Mouse (Mus musculus): Measurements from ENCODE around the gene Cldnd1.

Gene Cldnd1

DNA sequence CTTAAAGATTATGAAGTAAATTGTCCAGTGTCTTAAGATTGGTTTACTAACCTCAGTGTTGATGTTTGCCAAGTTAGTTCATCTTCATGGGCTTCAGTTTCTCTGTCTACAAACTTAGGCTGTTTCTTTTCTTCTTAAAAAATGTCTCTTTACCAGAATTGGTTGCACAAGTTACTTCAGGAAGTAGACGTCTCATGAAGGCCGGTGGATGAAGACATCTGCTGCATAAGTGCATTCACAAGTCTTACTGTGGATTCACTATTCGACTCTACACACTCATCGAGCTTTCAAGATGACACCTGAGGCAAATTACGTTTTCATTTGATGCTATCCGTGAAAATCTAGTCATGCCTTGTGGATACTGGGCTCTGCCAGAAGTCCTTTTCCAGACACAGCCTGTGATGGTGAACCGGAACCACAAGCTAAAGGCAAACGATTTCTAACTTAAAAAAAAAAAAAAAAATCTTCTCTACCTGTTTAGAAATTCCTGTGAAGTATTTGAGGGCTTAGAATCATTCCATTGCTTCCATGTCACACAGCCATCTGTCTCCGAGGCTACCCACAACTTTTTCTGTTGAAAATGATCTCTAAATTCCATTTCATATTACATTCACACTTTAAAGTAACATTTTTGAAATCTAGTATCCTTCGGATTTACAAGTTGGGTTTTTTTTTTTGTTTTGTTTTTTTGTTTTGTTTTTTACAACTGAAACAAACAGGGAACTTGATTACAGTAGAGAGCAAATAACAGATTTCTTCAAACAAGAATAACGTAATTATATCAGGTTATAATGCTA, 832 bp upstream of the Cldnd1 start:
- H3K27me3 ChIP-seq (ENCODE audit: control insufficient read depth, insufficient read depth, low read length, poor library complexity, severe bottlenecking): no peaks in the 10 kb centered on the region
- no peak for DNase-seq (ENCODE audit: low read depth, low spot score)
- peaks cover 4% of the 10 kb centered on the region; the same call in 1 of the 2 replicates for H3K36me3 ChIP-seq (ENCODE audit: control insufficient read depth, insufficient read depth, low read length, poor library complexity, severe bottlenecking)

DNA sequence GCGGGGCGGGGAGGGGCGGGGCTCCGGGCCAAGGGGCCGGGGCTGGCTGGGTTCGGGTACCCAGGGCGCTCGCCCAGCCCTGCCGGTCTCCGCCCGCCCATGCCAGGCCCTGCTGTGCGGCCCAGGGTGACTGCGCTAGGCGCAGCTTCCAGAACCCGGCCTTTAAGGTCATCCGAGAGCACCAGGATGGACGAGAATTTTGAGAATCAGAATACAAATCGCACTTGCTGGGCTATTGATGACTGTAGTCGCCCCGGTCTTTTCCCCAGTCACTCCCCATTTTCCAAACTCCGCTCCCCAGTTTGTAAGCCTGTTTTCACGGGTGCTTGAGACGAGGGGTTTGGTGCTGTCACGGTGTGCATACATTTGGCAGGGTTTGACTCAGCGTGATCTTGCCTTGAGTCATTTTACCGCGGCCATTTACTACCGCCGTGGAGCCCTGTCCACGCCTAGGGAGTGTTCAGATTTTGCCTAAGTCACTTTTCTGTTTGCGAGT, 514 bp downstream of the Cldnd1 start:
- no peak for DNase-seq (ENCODE audit: low read depth, low spot score)

GRCm38 (mm10) chr16:58738205-58738604, 10.5 kb downstream of the Cldnd1 start:
- Histone ChIP-seq H3K36me3 (ENCODE audit: control insufficient read depth, insufficient read depth, low read length, poor library complexity, severe bottlenecking) (peaks cover 7% of the 10 kb centered on the region), H3K27me3 (ENCODE audit: control insufficient read depth, insufficient read depth, low read length, poor library complexity, severe bottlenecking) (no peaks in the 10 kb centered on the region)
- peak; percentile 25 for DNase-seq (ENCODE audit: low read depth, low spot score)

More for the DNA sequence above, 514 bp downstream of the Cldnd1 start:
- Histone ChIP-seq H3K36me3 (ENCODE audit: control insufficient read depth, insufficient read depth, low read length, poor library complexity, severe bottlenecking) (peaks cover 8% of the 10 kb centered on the region), H3K27me3 (ENCODE audit: control insufficient read depth, insufficient read depth, low read length, poor library complexity, severe bottlenecking) (no peaks in the 10 kb centered on the region)

- Histone ChIP-seq H3K36me3 (ENCODE audit: control insufficient read depth, insufficient read depth, low read length, poor library complexity, severe bottlenecking) (peaks cover 7% of the 10 kb centered on the region), H3K27me3 (ENCODE audit: control insufficient read depth, insufficient read depth, low read length, poor library complexity, severe bottlenecking) (no peaks in the 10 kb centered on the region)
- no peak for DNase-seq (ENCODE audit: low read depth, low spot score)
These were observed 11.1 kb downstream of the Cldnd1 start for GRCm38 (mm10) chr16:58738800-58739199.

- H3K27me3 ChIP-seq (ENCODE audit: control insufficient read depth, insufficient read depth, low read length, poor library complexity, severe bottlenecking): no peaks in the 10 kb centered on the region
- no peak for DNase-seq (ENCODE audit: low read depth, low spot score)
- peaks cover 2% of the 10 kb centered on the region; the same call in 1 of the 2 replicates for H3K36me3 ChIP-seq (ENCODE audit: control insufficient read depth, insufficient read depth, low read length, poor library complexity, severe bottlenecking)
These were observed 13.0 kb downstream of the Cldnd1 start for GRCm38 (mm10) chr16:58740751-58741150.

DNA sequence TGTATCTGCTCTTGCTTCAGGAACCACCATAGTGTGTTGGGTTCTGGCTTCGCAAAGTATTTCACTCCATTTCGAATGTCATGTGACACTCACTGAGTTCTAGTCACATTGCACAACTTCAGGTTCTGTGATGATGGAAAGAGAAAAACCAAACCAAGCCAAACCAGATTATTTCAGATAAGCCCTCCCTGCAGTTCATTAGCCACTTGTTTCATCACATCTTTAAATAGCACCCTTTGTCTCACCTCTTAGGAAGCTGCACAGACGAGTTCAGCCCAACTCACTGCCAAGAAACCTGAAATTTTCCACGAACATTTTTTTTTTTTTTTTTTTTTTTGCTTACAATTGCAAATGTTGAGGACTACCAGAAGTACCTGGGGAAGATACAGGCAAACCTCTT, 19.0 kb downstream of the Cldnd1 start:
- no peaks in the 10 kb centered on the region for H3K27me3 ChIP-seq (ENCODE audit: control insufficient read depth, insufficient read depth, low read length, poor library complexity, severe bottlenecking)
- no peaks in the 10 kb centered on the region for H3K36me3 ChIP-seq (ENCODE audit: control insufficient read depth, insufficient read depth, low read length, poor library complexity, severe bottlenecking)
- DNase-seq (ENCODE audit: low read depth, low spot score): no peak

DNA sequence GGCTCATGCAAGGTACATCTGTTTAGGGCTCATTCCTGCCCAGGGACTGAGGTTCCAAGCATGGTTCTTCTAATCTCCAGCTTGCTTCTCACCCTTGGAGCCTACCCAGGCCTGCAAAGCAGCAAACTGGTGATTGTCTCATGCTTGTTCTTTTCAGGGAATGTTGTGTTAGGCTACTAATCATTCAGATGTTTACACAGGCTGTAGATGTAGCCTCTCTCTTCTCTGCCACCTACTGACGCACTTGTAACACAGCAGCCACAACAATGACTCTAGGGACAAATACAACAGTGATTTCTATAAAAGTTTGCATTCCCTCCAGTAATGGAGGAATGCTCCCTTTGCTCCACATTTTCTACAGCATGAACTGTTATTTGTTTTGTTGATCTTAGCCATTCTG, 23.6 kb downstream of the Cldnd1 start:
- H3K36me3 ChIP-seq (ENCODE audit: control insufficient read depth, insufficient read depth, low read length, poor library complexity, severe bottlenecking): no peaks in the 10 kb centered on the region
- no peaks in the 10 kb centered on the region for H3K27me3 ChIP-seq (ENCODE audit: control insufficient read depth, insufficient read depth, low read length, poor library complexity, severe bottlenecking)
- peak; percentile 40 for DNase-seq (ENCODE audit: low read depth, low spot score)

DNA sequence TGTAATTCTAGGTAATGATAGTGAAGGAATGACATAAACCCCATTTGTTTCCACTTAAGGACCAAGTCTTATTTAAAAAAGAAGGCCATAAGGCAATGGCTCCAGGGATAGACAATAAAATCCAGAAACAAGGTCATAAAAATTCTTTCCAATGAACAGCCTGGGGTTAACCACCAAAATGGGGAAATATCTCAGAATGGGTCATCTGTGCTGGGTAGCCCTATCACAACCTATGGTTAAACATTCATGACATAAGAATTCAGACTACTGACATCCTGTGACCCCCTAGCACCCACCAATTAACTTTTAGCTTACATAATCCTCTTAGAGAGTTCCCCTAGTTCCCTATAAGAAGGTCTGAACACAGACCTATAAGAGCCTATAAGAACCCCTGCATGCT, 28.5 kb downstream of the Cldnd1 start:
- no peak for DNase-seq (ENCODE audit: low read depth, low spot score)
- no peaks in the 10 kb centered on the region for H3K36me3 ChIP-seq (ENCODE audit: control insufficient read depth, insufficient read depth, low read length, poor library complexity, severe bottlenecking)
- H3K27me3 ChIP-seq (ENCODE audit: control insufficient read depth, insufficient read depth, low read length, poor library complexity, severe bottlenecking): no peaks in the 10 kb centered on the region

DNA sequence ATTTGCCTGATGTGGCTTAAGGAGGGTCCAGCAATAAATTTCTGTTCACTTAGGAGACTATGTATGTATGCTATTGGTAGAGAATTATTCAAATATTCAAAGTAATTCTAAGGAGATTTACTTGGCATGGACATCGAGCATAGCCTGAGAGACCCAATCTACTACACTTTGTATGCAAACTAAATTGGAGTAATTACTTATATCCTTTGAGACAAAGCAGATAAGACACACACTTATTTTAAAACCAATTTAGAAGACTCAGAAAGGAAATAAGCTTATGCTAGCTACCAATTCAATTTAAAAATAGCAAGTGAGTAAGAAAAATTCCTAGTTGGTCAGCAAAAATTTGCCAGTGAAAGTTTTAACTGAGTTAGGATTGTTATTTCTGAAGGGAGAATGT, 35.4 kb downstream of the Cldnd1 start, which contains the start of gene Olfr172:
Gene Olfr172, minus strand, starts transcription at position 101 of the 400 bp plus-strand sequence.
- DNase-seq (ENCODE audit: low read depth, low spot score): no peak
- no peaks in the 10 kb centered on the region for H3K36me3 ChIP-seq (ENCODE audit: control insufficient read depth, insufficient read depth, low read length, poor library complexity, severe bottlenecking)
- no peaks in the 10 kb centered on the region for H3K27me3 ChIP-seq (ENCODE audit: control insufficient read depth, insufficient read depth, low read length, poor library complexity, severe bottlenecking)
